Mouse (Mus musculus) heart, embryonic 14.5 days (tissue): ENCODE data around the gene Aspdh. TPM values are rescaled to one million over a fixed set of nuclear protein-coding genes. Genes with fewer than 3 reads are reported as not detected.

Experiments used
- ATAC-seq: fragments of 200-750 bp; cut with Nextera tagmentation; 2 replicates; pipeline ENCODE4 v1.8.0; 2017; ENCODE audit warnings: low read depth, moderate TSS enrichment; ENCODE audit not compliant: insufficient number of reproducible peaks, insufficient read depth, low FRiP score
- H3K27ac ChIP-seq, 2 experiments: fragments of 200-500 bp in 1 of 2; fragments of 300-500 bp in 1 of 2; sonication (generic) in 1 of 2; replicated peaks in 1 of 2; 2 replicates each; pipeline ENCODE4 v1.5.1; 2012 to 2014; ENCODE audit warnings: low read depth in 2 of 2, low read length in 2 of 2, control low read depth in 1 of 2, mild to moderate bottlenecking in 1 of 2, mixed read lengths in 1 of 2; ENCODE audit not compliant: control insufficient read depth in 1 of 2, insufficient read depth in 1 of 2
- H3K27me3 ChIP-seq: fragments of 300-500 bp; sonication (generic); 2 replicates; pipeline ENCODE4 v1.6.1; 2014; ENCODE audit warnings: mild to moderate bottlenecking, low read length, control low read depth; ENCODE audit not compliant: control insufficient read depth, insufficient read depth
- H3K36me3 ChIP-seq: fragments of 300-500 bp; sonication (generic); 2 replicates; pipeline ENCODE4 v1.6.1; 2014; ENCODE audit warnings: mild to moderate bottlenecking, control low read depth, low read length, mixed read lengths; ENCODE audit not compliant: control insufficient read depth, insufficient read depth
- H3K4me1 ChIP-seq, 2 experiments: fragments of 200-500 bp in 1 of 2; fragments of 300-500 bp in 1 of 2; sonication (generic) in 1 of 2; 2 replicates each; pipeline ENCODE4 v1.6.1; 2012 to 2014; ENCODE audit warnings: low read length in 2 of 2, control low read depth in 1 of 2, mixed read lengths in 1 of 2; ENCODE audit not compliant: control insufficient read depth in 2 of 2, insufficient read depth in 2 of 2
- H3K4me2 ChIP-seq: fragments of 300-500 bp; sonication (generic); 2 replicates; pipeline ENCODE4 v1.6.1; 2014; ENCODE audit warnings: mild to moderate bottlenecking, low read length
- H3K4me3 ChIP-seq, 2 experiments: fragments of 200-500 bp in 1 of 2; fragments of 300-500 bp in 1 of 2; sonication (generic) in 1 of 2; 2 replicates each; pipeline ENCODE4 v1.5.1; 2012 to 2014; ENCODE audit warnings: low read length in 2 of 2, mild to moderate bottlenecking in 2 of 2, control low read depth in 1 of 2, low read depth in 1 of 2, moderate library complexity in 1 of 2; ENCODE audit not compliant: control insufficient read depth in 1 of 2, insufficient read depth in 1 of 2
- H3K9ac ChIP-seq: fragments of 300-500 bp; sonication (generic); 2 replicates; pipeline ENCODE4 v1.6.1; 2014; ENCODE audit warnings: mild to moderate bottlenecking, low read length
- H3K9me3 ChIP-seq: fragments of 300-500 bp; sonication (generic); 2 replicates; pipeline ENCODE4 v1.6.1; 2016; ENCODE audit warnings: low read length, control low read depth; ENCODE audit not compliant: control insufficient read depth
- WGBS: fragments of 180-500 bp; shearing (Covaris S2); extraction: QIAGEN DNeasy Blood & Tissue Kit; methylation state at CpG from one replicate; pipeline ENCODE4 v1.1.7; 2014; 5-methylcytosine and 5-hydroxymethylcytosine counted together
- polyA plus RNA-seq: library from polyadenylated mRNA; unstranded; fragments of >200 nt; fragmentation: Nextera tagmentation; extraction: Ambion mirVana; gene quantifications from 2 replicates; pipeline ENCODE4 v1.2.1, GENCODE M21; 2014

Gene Aspdh
- polyA plus RNA-seq, 1 experiment from 2014 or later, result 0.34 TPM

DNA sequence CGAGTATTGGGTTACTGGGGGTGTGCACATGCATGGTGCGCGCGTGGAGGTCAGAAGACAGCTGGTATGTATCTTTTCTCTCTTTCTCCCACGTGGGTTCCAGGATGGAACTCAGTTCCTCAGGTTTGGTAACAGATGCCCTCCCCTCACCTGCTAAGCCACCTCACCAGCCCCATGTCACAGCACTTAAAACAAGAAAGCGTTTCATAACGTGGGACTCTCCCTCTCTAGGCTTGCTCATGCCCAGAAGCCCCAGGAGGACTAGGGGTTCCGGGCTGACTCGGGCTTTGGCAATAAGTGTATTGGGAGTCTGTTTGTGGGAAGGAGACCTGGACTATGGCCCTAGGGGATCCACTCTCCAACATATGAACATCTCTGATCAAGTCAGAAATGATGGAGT lies 31.1 kb upstream of the Aspdh start:
- no peaks in the 10 kb centered on the region for H3K36me3 ChIP-seq
- no peak overlapping the region for H3K27ac ChIP-seq
- no peak overlapping the region for H3K4me3 ChIP-seq
- H3K4me2 ChIP-seq, result no peak overlapping the region
- no peak for ATAC-seq
- H3K9ac ChIP-seq, result no peak overlapping the region
- WGBS, result 66% methylated on average over 9 of the region's 9 CpGs
- H3K27me3 ChIP-seq, result peaks cover 49% of the 10 kb centered on the region
- no peaks in the 10 kb centered on the region for H3K9me3 ChIP-seq
- peaks cover 0 to 6% of the 10 kb centered on the region in 2 experiments; a peak in 3 of 4 replicates for H3K4me1 ChIP-seq

DNA sequence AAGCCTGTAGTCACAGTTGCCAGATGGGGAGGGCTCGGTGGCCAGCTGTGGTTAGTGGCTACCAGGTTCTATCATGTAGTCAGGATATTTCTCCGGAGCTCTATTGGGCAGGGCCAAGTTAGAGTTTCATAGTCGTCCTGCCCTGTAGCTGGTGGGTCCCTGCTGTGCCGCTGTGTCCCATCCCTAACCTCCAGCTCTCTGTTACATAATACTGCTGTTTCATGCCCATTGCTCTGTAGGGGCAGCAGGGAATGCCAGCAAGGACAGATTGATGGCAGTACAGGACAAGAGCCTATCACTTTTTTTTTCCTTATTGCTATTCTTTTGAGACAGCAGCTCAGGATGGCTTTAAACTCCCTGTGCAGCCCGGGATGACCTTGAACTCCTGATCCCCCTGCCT lies 29.4 kb upstream of the Aspdh start:
- Histone ChIP-seq H3K9me3 (no peaks in the 10 kb centered on the region), H3K4me1 (no peaks in the 10 kb centered on the region; a peak in 1 of 4 replicates), H3K4me2 (no peak overlapping the region), H3K4me3 (no peak overlapping the region), H3K27me3 (peaks cover 48% of the 10 kb centered on the region), H3K36me3 (no peaks in the 10 kb centered on the region), H3K9ac (no peak overlapping the region), H3K27ac (no peak overlapping the region)
- ATAC-seq, result no peak
- WGBS, result 64% methylated on average over 5 of the region's 5 CpGs

DNA sequence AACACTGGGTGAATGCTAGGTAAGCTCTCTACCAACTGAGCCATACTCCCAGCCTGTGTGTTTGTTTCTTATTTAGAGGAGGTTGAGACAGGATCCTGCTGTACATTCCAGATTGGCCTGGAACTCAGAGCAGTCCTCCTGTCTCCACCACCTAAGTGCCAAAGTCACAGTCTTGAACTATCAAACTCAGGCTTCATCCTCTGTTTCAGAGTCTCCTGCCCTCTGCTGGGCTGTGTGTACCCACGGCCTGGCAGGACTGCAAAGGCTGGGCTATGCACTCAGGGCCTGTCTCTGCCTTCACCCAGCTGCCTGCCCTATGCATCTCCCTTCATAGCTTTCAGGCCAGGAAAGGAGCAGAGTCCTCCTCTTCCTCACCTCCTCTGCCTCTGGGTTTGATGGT lies 28.9 kb upstream of the Aspdh start:
- peaks cover 48% of the 10 kb centered on the region for H3K27me3 ChIP-seq
- 16% methylated on average over 1 of the region's 1 CpGs for WGBS

GRCm38 (mm10) chr7:44437188-44437587 lies 28.0 kb upstream of the Aspdh start:
- Histone ChIP-seq H3K27ac (no peak overlapping the region), H3K9me3 (no peaks in the 10 kb centered on the region), H3K27me3 (peaks cover 41% of the 10 kb centered on the region), H3K4me2 (no peak overlapping the region), H3K4me1 (peaks cover 4 to 8% of the 10 kb centered on the region in 2 experiments; a peak in 2 of 4 replicates), H3K36me3 (no peaks in the 10 kb centered on the region), H3K4me3 (no peak overlapping the region), H3K9ac (no peak overlapping the region)
- WGBS, result 47% methylated on average over 1 of the region's 1 CpGs
- no peak for ATAC-seq

More for the DNA sequence above, 28.9 kb upstream of the Aspdh start:
- Histone ChIP-seq H3K9me3 (no peaks in the 10 kb centered on the region), H3K27ac (no peak overlapping the region), H3K4me3 (no peak overlapping the region), H3K4me1 (peaks cover 0 to under 1% of the 10 kb centered on the region in 2 experiments; a peak in 1 of 4 replicates), H3K9ac (no peak overlapping the region), H3K36me3 (no peaks in the 10 kb centered on the region), H3K4me2 (no peak overlapping the region)
- ATAC-seq, result no peak

- no peaks in the 10 kb centered on the region for H3K9me3 ChIP-seq
- peaks cover 4 to 9% of the 10 kb centered on the region in 2 experiments; a peak in 2 of 4 replicates for H3K4me1 ChIP-seq
- H3K27ac ChIP-seq, result no peak overlapping the region
- H3K4me3 ChIP-seq, result no peak overlapping the region
- WGBS, result 66% methylated on average over 8 of the region's 8 CpGs
- H3K27me3 ChIP-seq, result peaks cover 39% of the 10 kb centered on the region
- H3K9ac ChIP-seq, result no peak overlapping the region
- no peak overlapping the region for H3K4me2 ChIP-seq
- no peaks in the 10 kb centered on the region for H3K36me3 ChIP-seq
- no peak for ATAC-seq
These were observed 27.3 kb upstream of the Aspdh start for GRCm38 (mm10) chr7:44437933-44438332.

GRCm38 (mm10) chr7:44439696-44440095 lies 25.5 kb upstream of the Aspdh start:
- Histone ChIP-seq H3K9me3 (no peaks in the 10 kb centered on the region), H3K36me3 (no peaks in the 10 kb centered on the region), H3K4me3 (no peak overlapping the region), H3K27ac (no peak overlapping the region), H3K4me1 (peaks cover 5 to 20% of the 10 kb centered on the region in 2 experiments; a peak in 3 of 4 replicates), H3K9ac (no peak overlapping the region), H3K4me2 (no peak overlapping the region), H3K27me3 (peaks cover 41% of the 10 kb centered on the region)
- ATAC-seq, result no peak
- WGBS, result 77% methylated on average over 2 of the region's 2 CpGs

DNA sequence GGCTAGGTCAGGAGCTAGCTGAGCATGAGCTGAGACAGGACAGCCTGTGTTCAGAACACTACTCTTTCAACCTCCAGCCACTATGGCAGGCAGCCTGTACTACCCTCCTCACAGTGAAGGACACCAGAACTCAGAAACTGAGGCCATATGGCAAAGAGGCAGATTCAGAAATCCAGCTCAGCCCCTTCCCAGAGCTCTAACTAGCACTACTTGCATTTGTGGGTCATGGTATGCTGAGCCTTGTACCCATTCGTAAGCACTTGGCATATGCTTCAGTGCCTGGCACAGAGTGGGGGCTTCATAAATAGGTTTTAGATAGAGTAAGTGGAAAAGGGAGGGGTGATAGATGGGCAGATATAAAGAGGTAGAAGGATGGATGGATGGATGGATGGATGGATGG lies 24.7 kb upstream of the Aspdh start:
- ATAC-seq, result no peak
- H3K27ac ChIP-seq, result no peak overlapping the region
- peaks cover 46% of the 10 kb centered on the region for H3K27me3 ChIP-seq
- H3K9me3 ChIP-seq, result no peaks in the 10 kb centered on the region
- no peak overlapping the region for H3K9ac ChIP-seq
- H3K4me2 ChIP-seq, result no peak overlapping the region
- 75% methylated on average over 1 of the region's 1 CpGs for WGBS
- H3K4me3 ChIP-seq, result no peak overlapping the region
- no peaks in the 10 kb centered on the region for H3K36me3 ChIP-seq
- peaks cover 13 to 28% of the 10 kb centered on the region in 2 experiments for H3K4me1 ChIP-seq

DNA sequence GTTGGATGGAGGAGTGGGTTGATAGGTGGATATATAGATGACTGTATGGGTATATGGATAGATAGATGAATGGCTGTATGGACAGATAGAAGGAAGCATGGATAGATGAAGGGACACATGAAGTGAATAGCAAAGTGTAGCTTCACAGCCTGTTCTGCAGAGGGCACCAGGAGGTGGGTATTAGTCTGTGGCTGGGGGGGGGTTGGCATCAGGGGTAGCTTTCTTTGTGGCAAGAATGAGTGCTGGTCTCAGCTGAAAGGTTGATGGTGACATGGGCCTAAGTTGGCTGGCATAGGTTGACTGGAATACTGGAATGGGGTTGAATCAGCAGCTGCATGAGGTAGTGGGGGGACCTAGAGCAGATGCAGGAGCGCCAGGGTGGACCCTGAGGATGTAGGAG lies 24.0 kb upstream of the Aspdh start:
- 14% methylated on average over 1 of the region's 1 CpGs for WGBS
- peak overlapping the region; percentile 81; the same call in 1 of the 2 replicates for H3K4me2 ChIP-seq
- H3K36me3 ChIP-seq, result no peaks in the 10 kb centered on the region
- no peak overlapping the region for H3K27ac ChIP-seq
- peaks cover 16 to 33% of the 10 kb centered on the region in 2 experiments for H3K4me1 ChIP-seq
- H3K4me3 ChIP-seq, result no peak overlapping the region; a peak in 1 of 4 replicates
- H3K9ac ChIP-seq, result peak overlapping the region; percentile 87; the same call in 1 of the 2 replicates
- H3K9me3 ChIP-seq, result no peaks in the 10 kb centered on the region
- ATAC-seq, result no peak
- peaks cover 46% of the 10 kb centered on the region for H3K27me3 ChIP-seq
